Mouse (Mus musculus): ENCODE results near the gene Slc26a1. TPM values are rescaled to one million over a fixed set of nuclear protein-coding genes. Genes with fewer than 3 reads are reported as not detected.

The Slc26a1 gene
- total and polyA plus RNA-seq, 3 experiments, result 29.6 to 31.2 TPM; not detected in 1

GRCm38 (mm10) chr5:108713096-108713495 lies 37.7 kb upstream of the Slc26a1 start:
- H3K27ac ChIP-seq (ENCODE audit: control insufficient read depth, low read depth, low read length), result no peak overlapping the region
- no peaks in the 10 kb centered on the region for H3K9me3 ChIP-seq (replicated peaks; ENCODE audit: insufficient read depth, low read length)
- H3K27me3 ChIP-seq (ENCODE audit: control insufficient read depth in 1 of 2, insufficient read depth in 2 of 2, low read length in 2 of 2), result no peaks in the 10 kb centered on the region
- H3K4me1 ChIP-seq (ENCODE audit: control insufficient read depth in 1 of 2, insufficient read depth in 2 of 2, low read length in 2 of 2), result no peaks in the 10 kb centered on the region
- TF ChIP-seq MAX (IDR thresholded peaks at IDR 0.05; ENCODE audit: low read length) (no peak), ETS1 (IDR thresholded peaks at IDR 0.05; ENCODE audit: low read depth, low read length) (no peak), CHD2 (IDR thresholded peaks at IDR 0.05; ENCODE audit: low read length) (no peak), TBP (IDR thresholded peaks at IDR 0.05; ENCODE audit: low read depth, low read length) (no peak)
- H3K4me3 ChIP-seq (ENCODE audit: control insufficient read depth in 1 of 2, insufficient read depth in 1 of 2, low read depth in 2 of 2, low read length in 2 of 2), result no peak overlapping the region
- DNase-seq (ENCODE audit: low read depth, low spot score), result no peak
- H3K79me2 ChIP-seq (ENCODE audit: control insufficient read depth, insufficient read depth, low read length, poor library complexity), result no peaks in the 10 kb centered on the region
- H3K9ac ChIP-seq (ENCODE audit: control insufficient read depth, low read depth, low read length, poor library complexity, severe bottlenecking), result no peak overlapping the region
- no peaks in the 10 kb centered on the region for H3K36me3 ChIP-seq (ENCODE audit: control insufficient read depth in 1 of 2, insufficient read depth in 2 of 2, low read length in 2 of 2)

- H3K36me3 ChIP-seq (ENCODE audit: control insufficient read depth in 1 of 2, insufficient read depth in 2 of 2, low read length in 2 of 2), result no peaks in the 10 kb centered on the region
- no peak overlapping the region for H3K9ac ChIP-seq (ENCODE audit: control insufficient read depth, low read depth, low read length, poor library complexity, severe bottlenecking)
- H3K79me2 ChIP-seq (ENCODE audit: control insufficient read depth, insufficient read depth, low read length, poor library complexity), result no peaks in the 10 kb centered on the region
- DNase-seq (ENCODE audit: low read depth, low spot score), result no peak
- no peak overlapping the region for H3K27ac ChIP-seq (ENCODE audit: control insufficient read depth, low read depth, low read length)
- no peaks in the 10 kb centered on the region for H3K9me3 ChIP-seq (replicated peaks; ENCODE audit: insufficient read depth, low read length)
- H3K4me3 ChIP-seq (ENCODE audit: control insufficient read depth in 1 of 2, insufficient read depth in 1 of 2, low read depth in 2 of 2, low read length in 2 of 2), result no peak overlapping the region
- TF ChIP-seq POLR2AphosphoS5 (IDR thresholded peaks at IDR 0.05; ENCODE audit: borderline replicate concordance, low read depth, low read length), result no peak
- no peak for TF ChIP-seq ZC3H11A (IDR thresholded peaks at IDR 0.05; ENCODE audit: low read depth, low read length)
- no peak for TF ChIP-seq USF1 (IDR thresholded peaks at IDR 0.05; ENCODE audit: low read depth, low read length)
- no peak for TF ChIP-seq CHD1 (IDR thresholded peaks at IDR 0.05; ENCODE audit: low read depth, low read length)
- TF ChIP-seq POLR2A (IDR thresholded peaks at IDR 0.05; ENCODE audit: control insufficient read depth in 1 of 2, insufficient read depth in 1 of 2, low read depth in 1 of 2, low read length in 2 of 2, poor library complexity in 1 of 2), result no peak
- no peak for TF ChIP-seq GATA1 (IDR thresholded peaks at IDR 0.05; ENCODE audit: low read depth, low read length)
- no peak for TF ChIP-seq UBTF (IDR thresholded peaks at IDR 0.05; ENCODE audit: borderline replicate concordance, insufficient read depth, low read depth, low read length)
- TF ChIP-seq KAT2A (conservative IDR thresholded peaks at IDR 0.05; ENCODE audit: low read depth, low read length), result no peak
- TF ChIP-seq CHD2 (IDR thresholded peaks at IDR 0.05; ENCODE audit: low read length), result no peak
- TF ChIP-seq ELF1 (IDR thresholded peaks at IDR 0.05; ENCODE audit: low read depth, low read length), result no peak
- TF ChIP-seq MAFK (IDR thresholded peaks at IDR 0.05; ENCODE audit: borderline replicate concordance, low read depth, low read length), result no peak
- no peak for TF ChIP-seq MYC (IDR thresholded peaks at IDR 0.05; ENCODE audit: low read depth, low read length)
- TF ChIP-seq SIN3A (IDR thresholded peaks at IDR 0.05; ENCODE audit: low read length), result no peak
- TF ChIP-seq ZKSCAN1 (IDR thresholded peaks at IDR 0.05; ENCODE audit: low read depth, low read length), result no peak
- no peak for TF ChIP-seq MAZ (IDR thresholded peaks at IDR 0.05; ENCODE audit: low read depth, low read length)
- no peak for TF ChIP-seq E2F4 (IDR thresholded peaks at IDR 0.05; ENCODE audit: borderline replicate concordance, low read depth, low read length)
- no peak for TF ChIP-seq MXI1 (IDR thresholded peaks at IDR 0.05; ENCODE audit: low read depth, low read length)
- no peak for TF ChIP-seq CTCF (IDR thresholded peaks at IDR 0.05 in 2 of 3, conservative IDR thresholded peaks at IDR 0.05 in 1 of 3; ENCODE audit: control insufficient read depth in 1 of 3, insufficient read depth in 1 of 3, low read depth in 2 of 3, low read length in 3 of 3, poor library complexity in 1 of 3, severe bottlenecking in 1 of 3)
- H3K4me1 ChIP-seq (ENCODE audit: control insufficient read depth in 1 of 2, insufficient read depth in 2 of 2, low read length in 2 of 2), result no peaks in the 10 kb centered on the region
- H3K27me3 ChIP-seq (ENCODE audit: control insufficient read depth in 1 of 2, insufficient read depth in 2 of 2, low read length in 2 of 2), result no peaks in the 10 kb centered on the region
These were observed 36.6 kb upstream of the Slc26a1 start for GRCm38 (mm10) chr5:108711968-108712367.
